ENCODE assay signal across 10 mouse cellular contexts in genomic region chr1:127322169-127322805, GRCm38 (mm10).
DNase-seq lines count a peak whose midpoint lies in the region; ATAC-seq and TF ChIP-seq lines count a peak whose summit lies in the region.
"Had no signal": no experiment of that assay in that cellular context is flagged by ENCODE, and none has a peak within 500 bp of the region (broad histone marks: within the 10 kb centered on the region; RNA-seq: fewer than 3 reads in every experiment).

No protein-coding gene starts in this region.

- no peaks in the 10 kb centered on the region for H3K27me3 ChIP-seq in hindbrain, embryonic 13.5 days
- no peaks in the 10 kb centered on the region for H3K27me3 ChIP-seq in hindbrain, embryonic 11.5 days (ENCODE audit: control insufficient read depth, insufficient read depth, low read length)
- no peaks in the 10 kb centered on the region for H3K27me3 ChIP-seq in hindbrain, postnatal 0 days (ENCODE audit: insufficient read depth, low read length)
- H3K27me3 ChIP-seq in limb, embryonic 10.5 days (ENCODE audit: low read depth, poor library complexity, severe bottlenecking), result no peaks in the 10 kb centered on the region

- 55% methylated on average over 5 of the region's 5 CpGs for WGBS in hindbrain, embryonic 13.5 days
- 77% methylated on average over 5 of the region's 5 CpGs for WGBS in hindbrain, embryonic 11.5 days
- whole genome bisulfite sequencing in hindbrain, postnatal 0 days, result 52% methylated on average over 5 of the region's 5 CpGs
- 79% methylated on average over 5 of the region's 5 CpGs for WGBS in limb, embryonic 10.5 days

- peak; percentile 12; the same call in 1 of the 2 replicates for ATAC-seq in hindbrain, embryonic 13.5 days (ENCODE audit: low FRiP score)
- ATAC-seq in hindbrain, embryonic 11.5 days (ENCODE audit: low FRiP score), result no peak
- ATAC-seq in hindbrain, postnatal 0 days, result 0 out of 2 replicates have a peak, but pooled peaks have one; percentile 33

- H3K4me2 ChIP-seq in hindbrain, embryonic 13.5 days, result no peak overlapping the region
- no peak overlapping the region for H3K4me2 ChIP-seq in hindbrain, embryonic 11.5 days (replicated peaks; ENCODE audit: low read depth, low read length)
- H3K4me2 ChIP-seq in hindbrain, postnatal 0 days (ENCODE audit: low read depth, low read length), result no peak overlapping the region

- H3K9me3 ChIP-seq in hindbrain, embryonic 13.5 days, result no peaks in the 10 kb centered on the region
- no peaks in the 10 kb centered on the region for H3K9me3 ChIP-seq in hindbrain, embryonic 11.5 days (ENCODE audit: control insufficient read depth, low read length)
- no peaks in the 10 kb centered on the region for H3K9me3 ChIP-seq in hindbrain, postnatal 0 days (ENCODE audit: low read length)
- no peaks in the 10 kb centered on the region for H3K9me3 ChIP-seq in limb, embryonic 10.5 days (replicated peaks)

- peaks cover 20% of the 10 kb centered on the region for H3K36me3 ChIP-seq in hindbrain, embryonic 13.5 days
- no peaks in the 10 kb centered on the region for H3K36me3 ChIP-seq in hindbrain, embryonic 11.5 days (ENCODE audit: control insufficient read depth, insufficient read depth, low read length)
- no peaks in the 10 kb centered on the region; the same call in 1 of the 2 replicates for H3K36me3 ChIP-seq in hindbrain, postnatal 0 days (ENCODE audit: insufficient read depth, low read length)
- H3K36me3 ChIP-seq in limb, embryonic 10.5 days, result peaks cover 7% of the 10 kb centered on the region

- H3K9ac ChIP-seq in hindbrain, embryonic 13.5 days, result no peak overlapping the region
- no peak overlapping the region for H3K9ac ChIP-seq in hindbrain, embryonic 11.5 days (ENCODE audit: low read depth, low read length)
- no peak overlapping the region for H3K9ac ChIP-seq in hindbrain, postnatal 0 days (replicated peaks; ENCODE audit: low read length)

- H3K4me3 ChIP-seq in hindbrain, embryonic 13.5 days, result no peak overlapping the region
- no peak overlapping the region for H3K4me3 ChIP-seq in hindbrain, embryonic 11.5 days (ENCODE audit: low read depth, low read length)
- no peak overlapping the region for H3K4me3 ChIP-seq in hindbrain, postnatal 0 days (ENCODE audit: low read length)
- H3K4me3 ChIP-seq in limb, embryonic 10.5 days, result no peak overlapping the region

- no peak for TF ChIP-seq CTCF in hindbrain, postnatal 0 days (IDR thresholded peaks at IDR 0.05; ENCODE audit: low read depth)

- peaks cover 24% of the 10 kb centered on the region for H3K4me1 ChIP-seq in hindbrain, embryonic 13.5 days (replicated peaks)
- no peaks in the 10 kb centered on the region for H3K4me1 ChIP-seq in hindbrain, embryonic 11.5 days (replicated peaks; ENCODE audit: control insufficient read depth, insufficient read depth, low read length)
- no peaks in the 10 kb centered on the region; the same call in 1 of the 2 replicates for H3K4me1 ChIP-seq in hindbrain, postnatal 0 days (ENCODE audit: insufficient read depth, low read length)
- peaks cover 16% of the 10 kb centered on the region; the same call in 1 of the 2 replicates for H3K4me1 ChIP-seq in limb, embryonic 10.5 days

- no peak overlapping the region for H3K27ac ChIP-seq in hindbrain, embryonic 13.5 days
- no peak overlapping the region for H3K27ac ChIP-seq in hindbrain, embryonic 11.5 days (ENCODE audit: low read depth, low read length)
- no peak overlapping the region for H3K27ac ChIP-seq in hindbrain, postnatal 0 days
- no peak overlapping the region for H3K27ac ChIP-seq in limb, embryonic 10.5 days

- no peak for DNase-seq in hindbrain, embryonic 11.5 days (ENCODE audit: low spot score)
- peak; percentile 69 for DNase-seq in thymus, postnatal 0 days (ENCODE audit: low spot score)
- no peak for DNase-seq in thymus, postnatal 10 days (ENCODE audit: low spot score in 2 of 2)
- peak; percentile 46 for DNase-seq in hindbrain, postnatal 0 days (ENCODE audit: low spot score)
- DNase-seq in right cerebral cortex, postnatal 36 days (ENCODE audit: low spot score in 2 of 2), result no peak
- DNase-seq in limb, embryonic 10.5 days (ENCODE audit: low spot score), result no peak
- no peak for DNase-seq in frontal cortex, adult 2 months (ENCODE audit: extremely low spot score in 1 of 2, low spot score in 1 of 2)
- DNase-seq: cerebellum, adult 11-12 months; kidney, adult 8-10 months had no signal

Comparison
In these comparisons a context has a peak if more than half of its experiments do, and no peak if none do; other contexts are left out.
1. DNase-seq: peak in thymus, postnatal 0 days (single experiment) and hindbrain, postnatal 0 days (single experiment); none in hindbrain, embryonic 11.5 days (single experiment), thymus, postnatal 10 days (0 of 2), right cerebral cortex, postnatal 36 days (0 of 2), limb, embryonic 10.5 days (single experiment) and frontal cortex, adult 2 months (0 of 2).